8 mouse cellular contexts compared by ENCODE assay signal in the genomic region with DNA sequence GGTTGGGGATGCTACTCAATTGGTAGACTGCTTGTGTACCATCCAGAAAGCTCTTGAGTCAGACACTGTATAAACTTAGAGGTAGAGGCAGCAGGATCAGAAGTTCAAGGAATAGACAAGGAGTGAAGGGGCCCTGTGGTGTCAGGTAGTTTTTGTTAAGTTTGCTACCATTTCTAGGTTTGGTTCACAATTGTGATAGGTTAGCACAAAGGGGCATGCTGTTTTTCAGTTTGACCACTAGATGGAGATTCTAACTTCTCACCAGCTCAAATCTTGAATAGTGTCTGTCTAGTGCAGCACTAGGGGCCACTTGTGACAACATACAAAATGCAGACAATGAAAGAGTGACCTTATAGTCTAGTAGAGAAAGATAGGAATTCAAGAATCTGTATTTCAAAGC. TPM values are rescaled to one million over a fixed set of nuclear protein-coding genes. Genes with fewer than 3 reads are reported as not detected.
DNase-seq lines count a peak whose midpoint lies in the region.

No protein-coding gene starts in this region.

- intact Hi-C loops in left cerebral cortex, postnatal 10 days (cut with DNase I), result loop anchor here (2.0 kb wide), 1 partner anchor 40 kb away; no protein-coding TSS in a partner anchor

- DNase-seq in adrenal gland, postnatal 10 days, result peak; percentile 15
- DNase-seq in adrenal gland, postnatal 4 days (ENCODE audit: low spot score in 2 of 2), result no peak
- peak; percentile 45 for DNase-seq in kidney, adult 9 months
- no peak for DNase-seq in kidney, adult 8-10 months
- DNase-seq in CD4-positive helper T cell, adult 2 months (ENCODE audit: low read depth, low spot score), result peak; percentile 35
- peak; percentile 60 for DNase-seq in forelimb bud, embryonic 11.5 days (ENCODE audit: low read depth, low spot score)
- DNase-seq in spleen, postnatal 4 days (ENCODE audit: low spot score in 2 of 2), result no peak
- DNase-seq in left cerebral cortex, postnatal 10 days (ENCODE audit: extremely low spot score in 1 of 2, low spot score in 2 of 2), result no peak

RNA-seq across cellular contexts. Expression of a gene that starts 27.0 kb away (rescaled TPM):
- total RNA-seq in adrenal gland, postnatal 10 days (2021), result 100 to 1,000 TPM; 469 to 580 TPM
- 100 to 1,000 TPM; 708 to 756 TPM for total RNA-seq in adrenal gland, postnatal 4 days (2021)
- total RNA-seq in left cerebral cortex, postnatal 10 days (2021), result 100 to 1,000 TPM; 338 to 346 TPM

Comparison
In these comparisons a context has a peak if more than half of its experiments do, and no peak if none do; other contexts are left out.
1. DNase-seq: peak in adrenal gland, postnatal 10 days (single experiment), kidney, adult 9 months (single experiment), CD4-positive helper T cell, adult 2 months (single experiment) and forelimb bud, embryonic 11.5 days (single experiment); none in adrenal gland, postnatal 4 days (0 of 2), kidney, adult 8-10 months (0 of 2), spleen, postnatal 4 days (0 of 2) and left cerebral cortex, postnatal 10 days (0 of 2).